Mouse (Mus musculus) forebrain, embryonic 10.5 days (tissue): ENCODE data around the gene Elmo1. TPM values are rescaled to one million over a fixed set of nuclear protein-coding genes. Genes with fewer than 3 reads are reported as not detected.
A peak's percentile ranks its signal among the peaks of the same experiment; 100 is the strongest.

ENCODE experiments used
- DNase-seq: peaks from one replicate; pipeline ENCODE4 v3.0.0-alpha.2; 2017; ENCODE audit warnings: low spot score; ENCODE audit errors: extremely low spot score
- H3K27ac ChIP-seq: fragments of 300-500 bp; sonication (generic); 2 replicates; pipeline ENCODE4 v1.5.1; 2016; ENCODE audit warnings: mild to moderate bottlenecking
- H3K27me3 ChIP-seq: fragments of 300-500 bp; sonication (generic); 2 replicates; pipeline ENCODE4 v1.6.1; 2016; ENCODE audit warnings: mild to moderate bottlenecking; ENCODE audit not compliant: poor library complexity, severe bottlenecking
- H3K36me3 ChIP-seq: fragments of 300-500 bp; sonication (generic); replicated peaks from 2 replicates; pipeline ENCODE4 v1.6.1; 2016; ENCODE audit warnings: mild to moderate bottlenecking, moderate library complexity
- H3K4me1 ChIP-seq: fragments of 300-500 bp; sonication (generic); 2 replicates; pipeline ENCODE4 v1.6.1; 2016
- H3K4me3 ChIP-seq: fragments of 300-500 bp; sonication (generic); 2 replicates; pipeline ENCODE4 v1.5.1; 2016; ENCODE audit warnings: mild to moderate bottlenecking, moderate library complexity
- H3K9me3 ChIP-seq: fragments of 300-500 bp; sonication (generic); 2 replicates; pipeline ENCODE4 v1.6.1; 2016; ENCODE audit warnings: mild to moderate bottlenecking, moderate library complexity
- WGBS: fragments of 180-500 bp; shearing (Covaris S2); methylation state at CpG from one replicate; pipeline ENCODE4 v1.1.7; 2016; 5-methylcytosine and 5-hydroxymethylcytosine counted together
- polyA plus RNA-seq: library from polyadenylated mRNA; unstranded; fragments of >200 nt; fragmentation: Nextera tagmentation; extraction: Ambion mirVana; gene quantifications from 2 replicates; pipeline ENCODE4 v1.2.1, GENCODE M21; 2016

The Elmo1 gene
- polyA plus RNA-seq, 1 experiment from 2014 or later, result 8.9 TPM

DNA sequence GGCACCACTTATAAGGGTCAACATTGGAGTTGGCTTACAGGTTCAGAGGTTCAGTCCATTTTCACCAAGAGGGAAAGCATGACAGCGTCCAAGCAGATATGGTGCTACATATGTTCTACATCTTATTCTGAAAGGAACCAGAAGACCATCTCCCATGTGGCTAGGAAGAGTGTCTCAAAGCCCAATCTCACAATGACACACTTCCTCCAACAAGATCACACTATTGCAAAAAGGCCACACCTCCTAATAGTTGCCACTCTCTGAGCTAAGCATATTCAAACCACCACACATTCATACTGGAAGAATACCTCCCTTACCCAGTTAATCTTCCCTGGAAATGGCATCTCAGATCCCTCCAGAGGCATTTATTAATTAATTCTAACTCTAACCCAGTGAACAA is 66.7 kb downstream of the Elmo1 start:
- Histone ChIP-seq H3K4me1 (peaks cover 6% of the 10 kb centered on the region), H3K27ac (no peak overlapping the region), H3K36me3 (no peaks in the 10 kb centered on the region), H3K9me3 (no peaks in the 10 kb centered on the region), H3K4me3 (no peak overlapping the region), H3K27me3 (no peaks in the 10 kb centered on the region)
- WGBS, result 95% methylated on average over 1 of the region's 1 CpGs
- no peak for DNase-seq

GRCm38 (mm10) chr13:20157529-20157928 is 67.1 kb downstream of the Elmo1 start:
- Histone ChIP-seq H3K9me3 (no peaks in the 10 kb centered on the region), H3K36me3 (no peaks in the 10 kb centered on the region), H3K27me3 (no peaks in the 10 kb centered on the region), H3K27ac (no peak overlapping the region), H3K4me3 (no peak overlapping the region), H3K4me1 (peaks cover 3% of the 10 kb centered on the region)
- WGBS, result 92% methylated on average over 5 of the region's 5 CpGs
- no peak for DNase-seq

GRCm38 (mm10) chr13:20163339-20163954 is 73.1 kb downstream of the Elmo1 start:
- no peak overlapping the region for H3K4me3 ChIP-seq
- no peaks in the 10 kb centered on the region for H3K27me3 ChIP-seq
- H3K4me1 ChIP-seq, result no peaks in the 10 kb centered on the region
- H3K27ac ChIP-seq, result no peak overlapping the region
- DNase-seq, result no peak
- H3K9me3 ChIP-seq, result no peaks in the 10 kb centered on the region
- no peaks in the 10 kb centered on the region for H3K36me3 ChIP-seq
- 83% methylated on average over 10 of the region's 10 CpGs for WGBS

- Histone ChIP-seq H3K27ac (no peak overlapping the region), H3K4me1 (no peaks in the 10 kb centered on the region), H3K9me3 (no peaks in the 10 kb centered on the region), H3K36me3 (no peaks in the 10 kb centered on the region), H3K4me3 (no peak overlapping the region), H3K27me3 (no peaks in the 10 kb centered on the region)
- WGBS, result 89% methylated on average over 2 of the region's 2 CpGs
- DNase-seq, result no peak
These were observed 74.4 kb downstream of the Elmo1 start for GRCm38 (mm10) chr13:20164837-20165236.

DNA sequence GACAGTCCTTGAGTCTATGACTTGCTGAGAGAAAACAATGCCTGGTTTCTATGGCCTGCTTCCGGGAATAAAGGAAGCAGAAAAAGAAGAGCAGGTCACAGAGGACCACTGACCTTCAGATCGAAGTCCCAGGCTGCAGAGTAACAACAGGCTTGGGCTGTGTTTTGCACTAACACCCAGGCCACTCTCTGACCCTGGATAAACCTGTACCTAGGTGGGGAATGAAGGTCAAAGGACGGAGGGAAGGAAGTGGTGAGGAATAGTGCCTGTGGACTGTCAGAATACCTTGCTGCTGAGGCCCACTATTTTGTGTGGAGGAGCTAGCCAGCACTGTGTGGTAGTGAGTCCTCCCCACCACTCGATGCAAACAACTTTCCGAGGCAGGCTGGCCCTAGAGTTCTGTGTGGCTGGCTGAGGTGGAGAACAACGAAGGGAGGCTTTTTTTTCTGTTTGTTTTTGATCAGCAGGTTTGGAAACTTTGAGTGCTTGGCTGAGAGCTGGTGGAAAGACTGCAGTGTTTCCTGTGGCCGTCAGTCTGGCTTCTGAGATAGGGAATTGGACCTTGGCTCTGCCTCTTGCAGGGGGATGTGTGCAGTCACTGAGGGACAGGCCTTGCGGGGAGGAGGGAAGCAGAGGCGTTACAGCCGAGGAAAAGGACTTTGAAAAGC is 83.7 kb downstream of the Elmo1 start:
- no peaks in the 10 kb centered on the region for H3K4me1 ChIP-seq
- no peaks in the 10 kb centered on the region for H3K9me3 ChIP-seq
- no peak for DNase-seq
- H3K27ac ChIP-seq, result no peak overlapping the region
- no peaks in the 10 kb centered on the region for H3K36me3 ChIP-seq
- WGBS, result 36% methylated on average over 10 of the region's 10 CpGs
- no peak overlapping the region for H3K4me3 ChIP-seq
- no peaks in the 10 kb centered on the region for H3K27me3 ChIP-seq

GRCm38 (mm10) chr13:20174655-20175280 is 84.4 kb downstream of the Elmo1 start:
- Histone ChIP-seq H3K36me3 (no peaks in the 10 kb centered on the region), H3K27me3 (no peaks in the 10 kb centered on the region), H3K4me3 (no peak overlapping the region), H3K27ac (no peak overlapping the region), H3K9me3 (no peaks in the 10 kb centered on the region), H3K4me1 (no peaks in the 10 kb centered on the region)
- DNase-seq, result no peak
- 72% methylated on average over 3 of the region's 3 CpGs for whole genome bisulfite sequencing

- DNase-seq, result no peak
- H3K27ac ChIP-seq, result no peak overlapping the region
- no peaks in the 10 kb centered on the region for H3K9me3 ChIP-seq
- no peaks in the 10 kb centered on the region for H3K27me3 ChIP-seq
- no peak overlapping the region for H3K4me3 ChIP-seq
- 89% methylated on average over 5 of the region's 5 CpGs for WGBS
- H3K4me1 ChIP-seq, result peaks cover 34% of the 10 kb centered on the region
- H3K36me3 ChIP-seq, result no peaks in the 10 kb centered on the region
These were observed 90.3 kb downstream of the Elmo1 start for GRCm38 (mm10) chr13:20180738-20181137.

DNA sequence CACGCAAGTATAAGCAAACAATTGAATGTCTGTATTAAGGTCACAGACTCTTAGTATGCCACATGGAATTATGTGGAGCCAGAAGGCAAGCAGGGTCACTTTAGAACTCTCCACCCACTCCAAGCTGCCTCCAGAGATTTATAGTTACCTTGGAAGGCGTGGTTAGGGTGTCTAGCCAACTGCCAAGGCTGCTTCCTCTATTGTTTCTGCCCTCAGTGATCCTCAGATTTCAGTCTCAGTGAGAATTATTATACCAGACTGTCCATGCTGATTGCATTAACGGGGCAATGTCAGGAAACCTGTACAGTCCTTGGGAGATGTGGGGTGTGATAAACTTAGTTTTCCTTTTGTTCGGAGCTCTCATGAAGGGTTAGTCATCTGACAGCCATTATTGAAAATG is 90.9 kb downstream of the Elmo1 start:
- no peak overlapping the region for H3K4me3 ChIP-seq
- no peaks in the 10 kb centered on the region for H3K9me3 ChIP-seq
- H3K27ac ChIP-seq, result no peak overlapping the region
- no peaks in the 10 kb centered on the region for H3K27me3 ChIP-seq
- no peaks in the 10 kb centered on the region for H3K36me3 ChIP-seq
- H3K4me1 ChIP-seq, result peaks cover 34% of the 10 kb centered on the region
- 84% methylated on average over 4 of the region's 4 CpGs for WGBS
- DNase-seq, result no peak

GRCm38 (mm10) chr13:20182239-20182825 is 91.9 kb downstream of the Elmo1 start:
- Histone ChIP-seq H3K4me3 (no peak overlapping the region), H3K36me3 (no peaks in the 10 kb centered on the region), H3K9me3 (no peaks in the 10 kb centered on the region), H3K27me3 (no peaks in the 10 kb centered on the region), H3K27ac (peak overlapping the region; percentile 75), H3K4me1 (peaks cover 34% of the 10 kb centered on the region)
- DNase-seq, result no peak
- WGBS, result 28% methylated on average over 6 of the region's 6 CpGs

DNA sequence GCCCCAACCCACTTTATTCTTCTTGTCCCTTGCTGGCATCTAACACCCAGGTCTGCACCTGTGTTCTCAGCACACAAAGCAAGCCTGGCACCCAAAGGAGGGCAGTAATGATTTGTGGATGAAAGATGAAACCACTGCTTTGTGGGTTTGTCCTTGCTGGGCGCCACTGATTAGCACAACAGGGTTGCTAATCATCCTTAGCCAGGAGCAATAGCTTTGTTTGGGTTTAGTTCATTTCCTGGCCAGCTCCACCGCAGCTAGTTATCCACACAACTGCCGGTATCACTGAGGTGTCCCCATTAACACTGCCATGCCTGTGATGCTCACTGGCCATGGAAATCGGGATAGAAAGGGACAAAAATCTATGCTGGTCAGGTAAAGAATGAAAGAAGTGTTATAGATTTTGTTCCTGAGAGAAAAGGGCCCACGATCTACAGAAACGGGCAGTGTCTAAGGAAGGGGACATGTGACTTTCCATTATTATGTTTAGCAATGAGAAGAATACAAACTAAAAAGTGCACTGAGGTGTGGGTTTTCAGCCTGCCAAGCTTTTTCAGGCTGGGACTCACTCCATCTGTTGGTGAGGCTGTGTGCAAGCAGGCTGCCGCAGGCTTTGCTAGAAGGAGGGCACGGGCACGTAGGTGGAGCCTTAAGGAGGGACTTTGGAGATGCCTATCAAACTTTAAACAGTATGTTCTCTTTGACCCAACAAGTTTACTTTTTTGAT is 93.3 kb downstream of the Elmo1 start:
- H3K27me3 ChIP-seq, result no peaks in the 10 kb centered on the region
- no peaks in the 10 kb centered on the region for H3K9me3 ChIP-seq
- WGBS, result 5% methylated on average over 9 of the region's 9 CpGs
- DNase-seq, result peak; percentile 23
- H3K4me3 ChIP-seq, result no peak overlapping the region; the same call in 1 of the 2 replicates
- peak overlapping the region; percentile 75 for H3K27ac ChIP-seq
- peaks cover 34% of the 10 kb centered on the region for H3K4me1 ChIP-seq
- no peaks in the 10 kb centered on the region for H3K36me3 ChIP-seq

DNA sequence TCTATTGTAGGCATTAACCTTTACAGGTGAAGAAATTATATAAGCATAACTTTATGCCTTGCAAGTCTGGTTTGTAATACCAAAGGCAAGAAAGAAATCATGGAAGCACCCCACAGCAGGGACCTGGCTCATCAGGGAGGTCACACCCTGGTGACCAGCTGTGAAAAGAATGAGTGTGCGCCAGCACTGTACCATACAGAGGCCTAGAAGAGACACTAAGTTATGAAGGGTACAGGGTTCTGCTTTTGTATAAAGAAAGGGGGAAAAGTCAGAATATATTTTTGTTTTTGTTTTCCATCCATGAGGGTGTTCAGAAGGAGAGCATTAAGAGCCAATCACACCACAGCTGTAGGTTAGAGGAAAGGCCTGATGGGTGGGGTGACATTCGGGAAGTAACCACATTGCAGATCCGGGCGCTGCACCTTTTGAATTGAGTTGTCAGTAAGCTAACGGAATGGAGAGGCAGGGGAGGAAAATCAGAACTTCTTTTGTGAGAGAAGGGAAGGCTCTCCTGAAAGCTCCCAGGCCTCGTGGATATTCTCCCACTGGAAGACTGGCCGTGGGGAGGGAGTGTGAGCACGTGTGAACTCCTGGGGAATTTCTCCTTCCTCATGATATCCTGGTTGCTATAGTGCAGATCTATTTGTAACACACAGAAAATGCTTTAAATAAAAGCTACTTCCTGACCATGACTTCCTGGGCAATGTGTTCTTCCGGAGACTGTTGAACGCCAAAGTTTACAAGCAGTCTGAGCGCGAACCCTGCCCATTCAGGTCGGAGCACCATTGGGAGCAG is 94.0 kb downstream of the Elmo1 start:
- Histone ChIP-seq H3K27me3 (no peaks in the 10 kb centered on the region), H3K4me1 (peaks cover 34% of the 10 kb centered on the region), H3K36me3 (no peaks in the 10 kb centered on the region), H3K4me3 (no peak overlapping the region), H3K27ac (peak overlapping the region; percentile 75), H3K9me3 (no peaks in the 10 kb centered on the region)
- 72% methylated on average over 13 of the region's 13 CpGs for WGBS
- DNase-seq, result no peak
